In genomic region chr15:100961561-100961960, GRCm38 (mm10) we compare ENCODE assay signal across 15 mouse cellular contexts.
A peak's percentile ranks its signal among the peaks of the same experiment; 100 is the strongest.
DNase-seq lines count a peak whose midpoint lies in the region; ATAC-seq and TF ChIP-seq lines count a peak whose summit lies in the region.
"Had no signal": no experiment of that assay in that cellular context is flagged by ENCODE, and none has a peak within 500 bp of the region (broad histone marks: within the 10 kb centered on the region; RNA-seq: fewer than 3 reads in every experiment).

No protein-coding gene starts in this region.

- in situ Hi-C loops in ES-E14 (cut with MboI; ENCODE audit: low sequenced_read_pairs in 2 of 2, unreplicated experiment in 2 of 2): no loop called here

- H3K36me3 ChIP-seq in kidney, embryonic 14.5 days (ENCODE audit: control insufficient read depth, insufficient read depth, low read length): no peaks in the 10 kb centered on the region
- no peaks in the 10 kb centered on the region for H3K36me3 ChIP-seq in ES-E14 (ENCODE audit: control insufficient read depth, insufficient read depth, low read length, poor library complexity, severe bottlenecking)
- H3K36me3 ChIP-seq: embryonic facial prominence, embryonic 10.5 days; forebrain, embryonic 15.5 days; heart, embryonic 13.5 days; kidney, embryonic 15.5 days had no signal

- intact Hi-C loops in heart, postnatal 14 days (cut with DNase I): no loop called here

- no peak overlapping the region for H3K9ac ChIP-seq in kidney, embryonic 14.5 days (ENCODE audit: low read depth, low read length)
- no peak overlapping the region for H3K9ac ChIP-seq in ES-E14 (ENCODE audit: insufficient read depth, low read depth, low read length, poor library complexity, severe bottlenecking)
- H3K9ac ChIP-seq: forebrain, embryonic 15.5 days; heart, embryonic 13.5 days; kidney, embryonic 15.5 days had no signal

- peak; percentile 24; the same call in 1 of the 2 replicates for TF ChIP-seq CTCF in brain, embryonic 14.5 days (IDR thresholded peaks at IDR 0.05; ENCODE audit: borderline replicate concordance, extremely low read depth, insufficient read depth, insufficient read length)

- peak; percentile 58 to 64 for DNase-seq in cerebellum, postnatal 14 days
- no peak for DNase-seq in cerebellum, adult 8-10 months
- peak; percentile 18 to 38 for DNase-seq in kidney, postnatal 4 days
- no peak for DNase-seq in ES-E14 (ENCODE audit: low read depth, low spot score)
- peak; percentile 40 for DNase-seq in brain, embryonic 14.5 days (ENCODE audit: low read depth)
- DNase-seq in heart, postnatal 14 days: no peak
- DNase-seq: heart, adult 11 months; heart, postnatal 4 days; lung, adult 18-20 months; thymus, adult 2 months had no signal

- H3K4me2 ChIP-seq in kidney, embryonic 14.5 days (replicated peaks; ENCODE audit: low read depth, low read length): no peak overlapping the region
- H3K4me2 ChIP-seq: forebrain, embryonic 15.5 days; heart, embryonic 13.5 days; kidney, embryonic 15.5 days had no signal

- WGBS in kidney, embryonic 14.5 days: 74% methylated on average over 4 of the region's 4 CpGs

- H3K4me1 ChIP-seq in kidney, embryonic 14.5 days (ENCODE audit: control insufficient read depth, insufficient read depth, low read length): no peaks in the 10 kb centered on the region
- H3K4me1 ChIP-seq in ES-E14 (ENCODE audit: control insufficient read depth in 2 of 2, insufficient read depth in 2 of 2, low read length in 2 of 2, poor library complexity in 1 of 2): peaks cover 0 to 3% of the 10 kb centered on the region in 2 experiments; a peak in 1 of 4 replicates
- H3K4me1 ChIP-seq: forebrain, embryonic 15.5 days; heart, embryonic 13.5 days; kidney, embryonic 15.5 days had no signal

- H3K9me3 ChIP-seq in kidney, embryonic 14.5 days (ENCODE audit: control insufficient read depth, low read length): no peaks in the 10 kb centered on the region
- H3K9me3 ChIP-seq in ES-E14 (ENCODE audit: control insufficient read depth, insufficient read depth, low read depth, low read length): no peaks in the 10 kb centered on the region
- H3K9me3 ChIP-seq: embryonic facial prominence, embryonic 10.5 days; forebrain, embryonic 15.5 days; heart, embryonic 13.5 days; kidney, embryonic 15.5 days had no signal

- no peak for ATAC-seq in kidney, embryonic 14.5 days (ENCODE audit: low FRiP score, low TSS enrichment)
- ATAC-seq: forebrain, embryonic 15.5 days had no signal

- H3K4me3 ChIP-seq in kidney, embryonic 14.5 days (ENCODE audit: low read length): no peak overlapping the region
- H3K4me3 ChIP-seq in ES-E14 (ENCODE audit: insufficient read depth in 1 of 2, low read depth in 1 of 2, low read length in 2 of 2, poor library complexity in 1 of 2, severe bottlenecking in 1 of 2): no peak overlapping the region
- H3K4me3 ChIP-seq: embryonic facial prominence, embryonic 10.5 days; forebrain, embryonic 15.5 days; heart, embryonic 13.5 days; kidney, embryonic 15.5 days had no signal

- no peak overlapping the region for H3K27ac ChIP-seq in kidney, embryonic 14.5 days (ENCODE audit: low read depth, low read length)
- no peak overlapping the region for H3K27ac ChIP-seq in ES-E14 (ENCODE audit: insufficient read depth, low read depth, low read length, poor library complexity, severe bottlenecking)
- H3K27ac ChIP-seq: embryonic facial prominence, embryonic 10.5 days; forebrain, embryonic 15.5 days; heart, embryonic 13.5 days; kidney, embryonic 15.5 days had no signal

- TF ChIP-seq POLR2A in brain, embryonic 14.5 days (IDR thresholded peaks at IDR 0.05; ENCODE audit: borderline replicate concordance, extremely low read depth, insufficient read depth, insufficient read length, poor library complexity, severe bottlenecking): no peak

- H3K27me3 ChIP-seq in kidney, embryonic 14.5 days (ENCODE audit: control insufficient read depth, insufficient read depth, low read length): no peaks in the 10 kb centered on the region
- H3K27me3 ChIP-seq: forebrain, embryonic 15.5 days; kidney, embryonic 15.5 days had no signal

TF ChIP-seq in ES-E14, 5 proteins besides CTCF, POLR2A, EP300 and RAD21:
- TF ChIP-seq ZC3H11A (IDR thresholded peaks at IDR 0.05; ENCODE audit: borderline replicate concordance, low read depth, low read length) (no peak), ZNF384 (IDR thresholded peaks at IDR 0.05; ENCODE audit: low read depth, low read length) (peak; percentile 96)

Comparison
In these comparisons a context has a peak if more than half of its experiments do, and no peak if none do; other contexts are left out.
1. DNase-seq: peak in cerebellum, postnatal 14 days (2 of 2), kidney, postnatal 4 days (2 of 2) and brain, embryonic 14.5 days (single experiment); none in cerebellum, adult 8-10 months (single experiment), ES-E14 (single experiment) and heart, postnatal 14 days (0 of 2).